Mouse (Mus musculus) urinary bladder, postnatal 0 days (tissue): ENCODE measurements around the gene Grm6. TPM values are rescaled to one million over a fixed set of nuclear protein-coding genes. Genes with fewer than 3 reads are reported as not detected.

ENCODE experiments used
- polyA plus RNA-seq: library from polyadenylated mRNA; unstranded; fragments of >200 nt; fragmentation: Nextera tagmentation; extraction: Ambion mirVana; gene quantifications from 2 replicates; pipeline ENCODE4 v1.2.1, GENCODE M21; 2015

Grm6 gene
- polyA plus RNA-seq: 0.24 TPM in 1 of 2 replicates, not detected in the other

DNA sequence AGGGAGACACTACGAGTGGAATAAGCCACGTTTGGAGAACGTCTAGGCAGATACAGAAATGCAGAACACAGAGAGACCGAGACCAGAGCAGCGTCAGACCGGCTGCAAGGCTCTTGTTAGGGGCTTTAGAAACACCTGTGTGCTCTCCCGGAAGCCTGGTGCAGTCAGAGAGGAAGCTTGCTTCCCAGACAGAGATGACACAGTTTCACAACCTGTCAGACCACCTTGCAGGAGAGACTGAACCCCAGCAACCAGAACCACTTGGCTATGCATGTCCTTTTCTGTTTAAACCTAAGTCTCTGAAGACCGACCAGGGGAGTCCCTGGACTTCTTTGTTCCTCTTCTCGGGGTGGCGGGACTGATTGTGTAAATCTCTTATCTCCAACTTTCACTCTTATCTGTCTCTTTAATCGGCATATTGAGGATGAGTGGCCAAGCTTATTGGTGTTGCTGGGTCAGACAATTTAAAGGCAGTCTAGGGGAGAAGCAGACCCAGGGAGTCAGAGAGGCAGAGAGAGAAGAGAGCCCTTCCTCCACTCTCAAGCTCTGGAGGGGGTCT is at the start of gene Grm6:
TSS of gene Grm6 (plus strand) at position 509 of the 559 bp plus-strand sequence.

DNA sequence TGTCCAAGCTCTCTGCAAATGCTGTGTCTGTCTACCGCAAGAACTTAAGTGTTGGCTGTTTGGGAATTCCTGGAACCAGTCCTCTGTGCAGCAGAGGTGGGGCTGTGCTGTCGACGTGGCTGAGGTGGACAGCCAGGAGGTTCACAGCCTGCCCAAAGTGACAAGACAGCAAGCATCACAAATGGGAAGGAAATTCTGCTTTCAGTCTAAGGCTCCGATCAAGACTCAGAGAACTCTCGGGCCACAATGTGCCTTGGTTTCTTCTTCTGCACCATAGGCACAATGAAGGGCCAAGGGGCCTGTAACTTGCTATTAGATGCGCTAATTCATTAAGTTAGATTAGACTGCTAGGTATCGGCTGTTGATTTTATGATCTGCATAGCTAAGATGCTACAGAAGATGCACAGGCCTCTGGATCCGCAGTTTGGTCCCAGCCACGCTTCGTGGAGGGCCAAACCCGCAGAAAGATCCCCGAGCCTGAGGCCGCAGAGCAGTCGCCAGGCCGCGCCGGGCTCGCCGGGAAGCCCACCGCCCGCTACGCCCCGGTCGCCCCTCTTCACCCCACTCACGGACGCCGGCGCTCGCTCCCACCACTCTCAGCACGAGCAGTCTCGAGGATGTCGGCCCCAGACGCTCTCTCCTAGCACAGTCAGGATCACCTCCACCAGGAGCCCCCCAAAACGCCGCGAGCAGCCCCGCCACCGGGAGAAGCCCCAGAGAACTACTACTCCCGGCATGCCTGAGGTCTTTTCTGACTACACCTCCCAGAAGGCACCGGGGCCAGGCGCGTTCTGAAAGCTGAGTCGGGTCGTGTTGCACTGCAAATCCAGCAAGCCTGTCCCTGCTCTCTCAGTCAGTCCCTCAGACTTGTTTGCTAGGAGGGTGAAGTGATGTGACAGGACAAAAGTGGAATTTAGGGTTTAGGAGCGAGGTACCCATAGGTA is 23.2 kb upstream of the Grm6 start, which contains the start of gene Zfp354c:
TSS of gene Zfp354c (minus strand) at position 715 of the 944 bp plus-strand sequence.

DNA sequence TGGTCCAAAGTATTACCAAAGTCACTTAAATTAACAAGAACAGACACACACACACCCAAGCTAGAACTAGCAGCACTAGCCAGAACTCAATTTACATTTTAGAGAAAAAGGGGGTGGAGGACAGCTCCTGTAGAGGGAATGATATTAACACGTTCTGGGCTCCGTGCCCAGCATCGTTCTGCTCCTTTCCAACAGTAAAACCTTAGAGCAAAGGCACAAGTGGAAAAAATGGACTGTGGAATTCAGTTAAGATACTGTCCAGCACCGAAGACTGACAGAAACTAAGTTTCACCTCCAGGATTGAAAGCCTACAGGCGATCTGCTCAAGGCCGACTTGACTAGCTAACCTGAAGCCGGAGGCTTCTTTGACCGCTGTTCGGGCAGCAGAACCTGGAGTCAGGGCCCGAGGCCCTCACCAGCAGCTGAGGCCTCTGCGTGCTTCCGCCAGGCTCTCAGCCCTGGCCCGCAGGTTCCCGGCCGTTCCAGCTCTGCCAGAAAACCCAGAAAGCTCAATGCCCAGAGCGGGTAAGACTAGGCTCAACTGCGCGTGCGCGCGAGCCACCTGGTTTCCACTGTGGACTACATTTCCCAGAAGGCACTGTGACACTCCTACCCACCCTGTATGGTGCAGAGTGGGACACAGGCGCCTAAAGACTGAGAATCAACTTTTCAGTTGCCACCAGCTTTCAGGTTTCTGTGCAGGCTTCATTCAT is 9.3 kb upstream of the Grm6 start, which contains the start of gene Zfp879:
TSS of gene Zfp879 (minus strand) at position 530 of the 713 bp plus-strand sequence.

DNA sequence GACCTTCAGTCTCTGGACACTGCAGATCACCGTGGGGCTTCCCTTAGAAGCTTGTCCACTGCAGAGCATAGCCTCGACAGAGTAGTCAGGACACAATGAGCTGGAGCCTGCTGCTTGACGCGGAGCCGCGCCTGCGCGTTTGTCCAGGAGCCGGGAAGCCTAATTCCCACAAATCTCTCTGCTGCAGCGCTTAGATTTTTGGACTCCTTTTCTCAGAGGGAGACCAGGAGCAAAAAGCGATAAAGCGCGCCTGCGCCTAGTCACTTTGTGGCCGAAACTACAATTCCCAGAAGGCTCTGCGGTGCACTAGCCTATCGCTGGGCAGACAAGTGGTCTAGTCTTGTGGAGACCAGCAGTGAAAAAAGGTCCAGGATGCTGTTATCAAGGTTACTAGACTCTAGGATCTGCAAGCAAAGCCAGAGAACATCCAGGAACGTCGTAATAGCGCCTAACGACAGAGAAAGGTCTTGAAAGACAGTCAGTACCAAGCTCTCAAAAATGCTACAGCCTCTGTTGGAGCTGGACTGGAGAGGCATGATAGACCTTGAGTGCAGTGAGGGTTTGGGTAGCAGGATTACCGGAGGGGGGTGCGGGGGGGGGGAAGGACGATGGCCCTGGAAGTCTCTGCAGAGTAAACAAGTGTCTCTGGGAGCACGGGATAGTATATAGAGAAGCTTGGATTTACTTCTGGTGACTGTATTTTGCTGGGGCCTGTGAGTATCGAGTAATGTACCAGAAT is 37.1 kb downstream of the Grm6 start, which contains the start of gene Zfp454:
TSS of gene Zfp454 (minus strand) at position 262 of the 739 bp plus-strand sequence.

Other genes starting within 250 kb of the Grm6 start
- 29.8 and 30.2 TPM in 2 replicates for gene Adamts2, start 248.6 kb upstream of the Grm6 start, polyA plus RNA-seq
- gene Zfp354c, start 23.0 kb upstream of the Grm6 start, polyA plus RNA-seq: 8.2 and 8.6 TPM in 2 replicates
- gene Zfp879, start 9.1 kb upstream of the Grm6 start, polyA plus RNA-seq: 0.18 and 0.28 TPM in 2 replicates
- 0.99 and 1.1 TPM in 2 replicates for gene Zfp454, start 37.0 kb downstream of the Grm6 start, polyA plus RNA-seq
- gene Zfp2, start 65.5 kb downstream of the Grm6 start, polyA plus RNA-seq: 1.9 and 2.6 TPM in 2 replicates
- 0.62 and 0.76 TPM in 2 replicates for gene Zfp354b, start 80.9 kb downstream of the Grm6 start, polyA plus RNA-seq
- gene 4933414I15Rik, start 93.1 kb downstream of the Grm6 start, polyA plus RNA-seq: not detected in 2 replicates
- not detected in 2 replicates for gene Prop1, start 103.1 kb downstream of the Grm6 start, polyA plus RNA-seq
- not detected in 2 replicates for gene Olfr1378, start 115.8 kb downstream of the Grm6 start, polyA plus RNA-seq
- gene Olfr1377, start 131.3 kb downstream of the Grm6 start, polyA plus RNA-seq: not detected in 2 replicates
- gene Olfr51, start 152.9 kb downstream of the Grm6 start, polyA plus RNA-seq: not detected in 2 replicates
- not detected in 2 replicates for gene Olfr54, start 163.6 kb downstream of the Grm6 start, polyA plus RNA-seq
- not detected in 2 replicates for gene Olfr1375, start 197.4 kb downstream of the Grm6 start, polyA plus RNA-seq
- 2.6 and 3.4 TPM in 2 replicates for gene Zfp354a, start 208.6 kb downstream of the Grm6 start, polyA plus RNA-seq